Mouse (Mus musculus): Measurements from ENCODE around the gene Hip1.

Gene Hip1

DNA sequence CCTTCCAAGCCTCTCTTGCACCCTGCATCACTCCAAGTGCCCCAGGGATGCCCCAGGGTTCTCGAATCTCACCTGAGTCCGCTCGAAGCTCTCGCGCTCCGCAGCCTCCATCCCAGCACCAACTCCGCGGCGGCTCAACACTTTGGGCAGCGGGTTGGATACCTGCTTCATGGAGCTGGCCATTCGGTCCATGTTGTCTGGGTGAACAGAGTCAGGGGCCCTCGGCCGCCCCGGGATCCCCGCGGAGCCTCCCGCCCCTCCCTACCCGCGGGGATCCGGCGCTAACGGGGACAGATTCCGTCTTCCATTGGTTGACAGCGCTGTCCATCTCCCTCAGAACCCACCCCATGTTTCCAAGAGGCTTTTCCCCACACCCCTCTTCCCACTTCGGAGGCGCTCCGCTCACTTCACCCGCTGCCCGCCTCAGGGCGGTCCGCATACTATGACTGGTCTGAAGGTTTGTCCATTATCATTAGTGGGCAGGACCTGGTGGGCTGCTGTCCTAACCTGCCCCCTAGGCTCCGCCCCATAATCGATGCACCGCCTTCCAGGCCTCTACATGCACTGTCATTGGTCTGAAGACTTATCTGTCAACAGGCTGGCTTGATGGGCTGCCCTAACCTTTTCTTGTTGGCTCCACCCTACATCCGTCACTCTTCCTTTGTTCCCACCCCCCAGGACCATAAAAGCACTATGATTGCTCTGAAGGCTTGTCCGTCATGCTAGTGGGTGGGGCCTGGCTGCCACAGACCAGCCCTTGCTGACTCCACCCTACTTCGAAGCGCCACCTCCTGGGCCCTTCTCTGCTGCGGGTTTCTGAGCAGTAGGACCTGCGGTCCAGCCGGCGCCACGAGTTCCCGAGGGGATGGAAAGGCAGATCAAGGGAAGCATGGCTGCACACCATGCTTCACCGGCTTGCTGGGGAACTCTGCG, at the start of gene Hip1:
Gene Hip1 (minus strand): TSS at position 256 of the 933 bp plus-strand sequence.
- DNase-seq: peak; percentile 96

GRCm38 (mm10) chr5:135589996-135590784, 45.3 kb upstream of the Hip1 start:
- no peak for DNase-seq

- no peak for DNase-seq
Measured at GRCm38 (mm10) chr5:135587764-135588163, 42.8 kb upstream of the Hip1 start.

DNA sequence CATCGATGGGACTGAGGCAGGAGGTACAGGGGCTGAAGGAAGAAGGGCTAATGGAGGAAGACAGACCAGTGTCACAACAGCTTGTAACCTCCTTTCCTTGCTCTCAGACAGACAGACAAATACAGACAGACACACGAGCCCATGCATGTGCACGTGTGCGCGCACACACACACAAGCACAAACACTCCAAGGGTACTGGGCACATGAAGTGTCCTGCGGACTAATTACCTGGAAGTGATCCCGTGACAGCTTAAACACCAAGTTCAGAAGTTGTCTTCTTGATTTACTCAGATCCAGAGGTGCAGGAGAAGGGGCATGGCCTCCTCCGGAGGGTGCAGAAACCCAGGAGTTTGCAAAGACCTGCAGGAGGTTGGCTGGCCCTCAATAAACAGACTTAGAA, 40.8 kb upstream of the Hip1 start:
- DNase-seq: no peak

DNA sequence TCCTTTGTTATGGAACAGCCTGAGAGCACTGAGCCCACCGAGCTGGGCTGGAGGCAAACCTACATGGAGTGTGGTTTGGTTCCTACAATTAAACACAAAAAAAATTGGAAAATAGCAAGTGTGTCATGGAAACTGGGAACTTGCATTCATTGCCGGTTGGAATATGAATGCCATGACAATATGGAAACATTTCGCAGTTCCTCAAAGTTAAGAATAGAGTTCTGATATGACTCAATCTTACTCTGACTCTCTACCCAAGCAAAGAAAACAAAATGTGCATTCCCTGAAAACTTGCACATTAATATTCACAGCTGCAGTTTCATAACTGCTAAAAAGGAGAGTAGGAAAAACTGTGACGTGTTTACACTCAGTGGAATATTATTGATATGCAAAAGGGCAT, 37.4 kb upstream of the Hip1 start:
- DNase-seq: no peak

DNA sequence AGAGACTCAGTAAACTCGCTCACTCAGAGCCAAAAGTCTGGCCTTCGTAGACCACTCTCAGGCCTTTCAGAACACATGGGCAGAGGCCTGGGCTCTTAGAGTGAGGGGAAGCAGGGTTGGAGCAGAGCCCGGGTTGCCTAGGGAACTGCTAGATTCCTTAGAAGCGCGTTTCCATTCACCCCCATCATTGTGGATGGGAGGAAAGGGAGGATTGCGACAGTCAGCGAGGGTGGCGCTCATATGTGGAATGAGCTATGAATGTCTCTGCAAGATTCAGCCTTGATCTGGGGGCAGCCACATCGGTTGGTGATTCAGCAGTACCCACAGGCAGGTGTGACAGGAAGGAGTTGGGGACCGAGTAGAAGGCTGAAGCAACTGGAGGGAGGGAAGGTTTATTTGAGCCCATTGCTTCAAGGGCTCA, 34.4 kb upstream of the Hip1 start:
- DNase-seq: peak; percentile 48

DNA sequence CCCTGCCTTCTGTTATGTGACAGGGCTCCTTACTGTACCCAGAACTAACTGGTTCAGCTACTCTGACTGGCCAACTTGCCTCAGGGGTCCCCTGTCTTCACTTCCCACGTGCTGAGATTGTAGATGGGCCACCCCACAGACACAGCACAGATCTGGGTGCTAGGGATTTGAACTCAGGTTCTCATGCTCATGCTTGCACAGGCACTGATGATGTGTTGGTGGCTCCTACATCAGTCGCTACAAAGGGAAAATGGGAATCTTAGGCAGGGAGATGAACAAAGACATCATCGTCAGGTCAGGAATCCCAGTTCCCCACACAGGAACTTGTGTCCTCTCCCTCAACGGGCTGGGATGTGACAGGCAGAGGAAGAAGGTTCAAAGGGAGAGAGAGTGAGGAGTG, 31.1 kb upstream of the Hip1 start:
- DNase-seq: no peak

DNA sequence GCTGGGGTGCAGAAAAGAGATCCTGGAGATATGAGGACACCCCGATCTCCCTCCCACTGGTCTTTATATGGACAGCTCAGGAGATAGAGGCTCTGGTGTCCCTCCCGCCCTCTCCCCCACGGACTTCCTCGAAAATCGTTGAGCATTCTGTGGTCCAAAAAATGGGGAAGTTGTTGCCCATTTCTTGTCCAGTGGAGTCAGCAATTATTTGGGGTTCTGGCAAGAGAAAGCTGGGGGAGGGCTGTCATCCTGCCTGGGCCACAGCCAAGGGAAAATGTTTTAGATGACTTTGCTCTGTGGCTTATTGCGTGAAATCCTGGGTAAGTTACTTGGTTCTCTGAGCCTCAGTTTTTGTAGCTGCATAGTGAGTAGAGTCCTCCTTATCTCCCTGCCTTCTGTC, 28.1 kb upstream of the Hip1 start, which contains the start of gene Ccl24:
Gene Ccl24 (minus strand): TSS at position 44 of the 400 bp plus-strand sequence.
- DNase-seq: no peak

DNA sequence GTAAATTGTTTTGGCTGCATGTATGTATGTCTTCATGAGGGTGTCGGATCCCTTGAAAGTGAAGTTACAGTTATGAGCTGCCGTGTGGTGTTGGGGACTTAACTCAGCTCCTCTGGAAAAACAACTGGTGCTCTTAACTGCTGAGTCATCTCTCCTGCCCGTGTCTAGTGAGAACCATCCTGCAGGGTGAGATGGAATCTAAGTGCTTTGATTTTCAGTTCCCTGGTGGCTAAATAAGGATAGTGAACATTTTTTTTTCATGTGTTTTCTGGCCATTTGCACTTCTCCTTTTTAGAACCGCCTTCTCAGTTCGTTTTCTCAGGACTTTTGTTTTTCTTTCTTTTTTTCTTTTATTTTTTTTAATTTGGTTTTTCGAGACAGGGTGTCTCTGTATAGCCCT, 23.8 kb upstream of the Hip1 start:
- no peak for DNase-seq

DNA sequence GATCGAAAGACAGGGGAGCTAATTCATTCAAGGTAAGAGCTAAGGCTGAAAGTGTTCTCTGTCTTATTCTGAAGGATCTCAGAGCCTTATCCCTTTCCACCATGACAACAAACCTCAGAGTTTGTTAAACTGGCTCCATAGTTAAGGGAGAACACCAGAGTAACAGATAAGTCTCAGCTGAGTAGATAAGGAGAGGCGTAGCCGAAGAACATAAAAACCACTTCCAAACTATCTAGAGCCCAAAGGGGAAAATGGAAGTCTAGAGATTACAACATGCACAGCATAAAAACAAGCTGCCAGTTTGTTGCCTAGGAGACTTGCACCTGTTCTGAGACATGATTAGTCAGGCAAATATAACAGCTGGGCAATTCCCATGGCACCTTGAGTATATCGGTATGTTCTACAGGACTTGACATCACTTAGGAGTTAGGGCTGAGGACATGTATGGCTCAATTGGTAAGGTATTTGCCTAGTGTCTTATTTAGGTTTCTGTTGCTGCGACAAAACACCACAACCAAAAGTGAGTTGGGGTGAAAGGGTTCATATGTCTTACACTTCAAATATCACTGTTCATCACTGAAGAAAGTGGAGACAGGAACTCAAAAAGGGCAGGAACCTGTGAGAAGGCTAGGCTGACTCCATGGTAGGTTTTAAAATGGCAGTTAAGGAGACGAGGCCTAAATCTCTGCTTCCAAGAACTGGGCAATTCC, 22.8 kb upstream of the Hip1 start:
- no peak for DNase-seq

GRCm38 (mm10) chr5:135563469-135563868, 18.5 kb upstream of the Hip1 start, which contains the start of gene Ccl26:
Ccl26 (minus strand) TSS chr5:135563569.
- DNase-seq: no peak

GRCm38 (mm10) chr5:135557671-135558070, 12.8 kb upstream of the Hip1 start:
- no peak for DNase-seq

DNA sequence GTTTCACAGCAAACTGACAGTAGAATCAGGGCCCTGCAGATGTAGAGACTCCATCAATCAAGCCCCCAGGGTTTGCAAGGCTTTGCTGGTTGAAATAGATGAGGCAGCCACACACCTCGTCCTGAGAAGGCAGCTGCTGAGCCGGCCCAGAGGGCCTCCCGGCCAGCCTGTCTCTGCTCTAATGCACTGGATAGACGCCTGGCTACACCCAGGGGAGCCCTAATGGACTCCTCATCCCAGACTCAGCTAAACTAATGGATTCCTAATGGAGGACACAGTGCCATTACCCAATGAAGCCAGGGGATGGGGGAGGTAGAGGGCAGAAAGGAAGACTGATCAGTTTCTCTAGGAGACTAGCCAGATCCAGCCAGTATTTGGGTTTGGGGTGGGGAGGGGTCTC, 12.1 kb upstream of the Hip1 start:
- no peak for DNase-seq

DNA sequence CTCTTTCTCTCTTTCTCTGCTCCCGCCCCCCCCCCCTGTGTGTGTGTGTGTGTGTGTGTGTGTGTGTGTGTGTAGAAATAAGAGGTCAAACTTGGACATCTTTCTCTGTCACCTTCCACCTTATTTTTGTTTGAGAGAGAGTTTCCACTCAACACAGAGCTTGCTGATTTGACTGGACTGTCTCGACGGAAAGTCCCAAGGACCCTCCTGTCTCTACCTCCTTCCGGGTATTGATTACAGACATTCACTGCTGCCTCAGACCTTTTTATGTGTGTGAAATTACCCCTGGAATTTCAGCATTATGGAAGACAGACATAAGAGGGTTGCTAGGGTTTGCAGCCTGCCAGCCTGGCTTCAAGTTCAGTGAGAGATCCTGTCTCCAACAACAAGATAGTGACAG, 11.3 kb upstream of the Hip1 start:
- no peak for DNase-seq

GRCm38 (mm10) chr5:135551591-135551990, 6.7 kb upstream of the Hip1 start:
- no peak for DNase-seq

GRCm38 (mm10) chr5:135550910-135551309, 6.0 kb upstream of the Hip1 start:
- DNase-seq: no peak

- no peak for DNase-seq
Measured at GRCm38 (mm10) chr5:135547990-135548389, 3.1 kb upstream of the Hip1 start.

DNA sequence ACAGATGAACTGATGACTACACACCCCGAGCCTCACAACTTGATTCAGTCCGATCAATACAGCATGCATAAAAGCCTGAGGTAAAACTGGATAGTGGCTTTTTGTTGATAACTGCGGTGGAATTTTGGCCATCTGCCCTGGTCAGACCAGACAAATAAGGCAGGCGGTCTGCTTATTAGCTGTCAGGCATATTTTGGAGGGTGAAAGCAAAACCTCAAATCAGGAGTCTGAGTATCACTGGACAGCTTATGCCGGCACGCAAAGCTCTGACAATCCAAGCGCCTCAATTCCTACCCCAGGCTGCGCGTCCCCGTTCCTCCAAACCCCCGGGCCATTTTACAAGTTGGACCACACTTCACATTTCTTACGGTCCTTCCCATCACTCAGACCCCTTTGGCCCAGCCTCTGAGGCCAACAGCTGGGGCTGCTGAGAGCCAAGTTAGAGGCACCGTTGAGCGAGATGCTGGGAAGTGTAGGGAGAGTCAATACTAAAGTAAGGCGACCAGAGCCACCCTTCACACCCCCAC, 825 bp downstream of the Hip1 start:
- no peak for DNase-seq

- DNase-seq: no peak
Measured at GRCm38 (mm10) chr5:135537794-135538214, 7.1 kb downstream of the Hip1 start.

- no peak for DNase-seq
Measured at GRCm38 (mm10) chr5:135537326-135537725, 7.6 kb downstream of the Hip1 start.

- DNase-seq: no peak
Measured at GRCm38 (mm10) chr5:135535867-135536266, 9.1 kb downstream of the Hip1 start.

DNA sequence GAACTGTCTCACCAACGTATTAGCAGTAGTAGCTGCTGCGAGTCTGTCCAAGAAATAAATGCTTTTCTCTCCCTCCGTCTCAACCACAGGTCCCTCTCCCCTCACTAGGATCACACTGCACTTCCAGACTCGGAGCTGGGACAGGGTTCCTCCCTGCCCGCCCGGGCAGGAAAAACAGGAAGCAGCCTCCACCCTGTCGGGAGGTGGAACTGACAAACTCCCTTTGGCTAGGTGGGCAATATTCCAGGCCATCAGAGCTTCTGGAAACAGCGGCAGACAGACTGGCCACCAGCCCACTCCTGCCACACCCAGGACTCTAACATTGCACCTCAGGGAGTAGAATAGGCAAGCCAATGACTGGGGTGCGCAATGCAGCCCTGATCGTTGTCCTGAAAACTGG, 11.5 kb downstream of the Hip1 start:
- DNase-seq: no peak

DNA sequence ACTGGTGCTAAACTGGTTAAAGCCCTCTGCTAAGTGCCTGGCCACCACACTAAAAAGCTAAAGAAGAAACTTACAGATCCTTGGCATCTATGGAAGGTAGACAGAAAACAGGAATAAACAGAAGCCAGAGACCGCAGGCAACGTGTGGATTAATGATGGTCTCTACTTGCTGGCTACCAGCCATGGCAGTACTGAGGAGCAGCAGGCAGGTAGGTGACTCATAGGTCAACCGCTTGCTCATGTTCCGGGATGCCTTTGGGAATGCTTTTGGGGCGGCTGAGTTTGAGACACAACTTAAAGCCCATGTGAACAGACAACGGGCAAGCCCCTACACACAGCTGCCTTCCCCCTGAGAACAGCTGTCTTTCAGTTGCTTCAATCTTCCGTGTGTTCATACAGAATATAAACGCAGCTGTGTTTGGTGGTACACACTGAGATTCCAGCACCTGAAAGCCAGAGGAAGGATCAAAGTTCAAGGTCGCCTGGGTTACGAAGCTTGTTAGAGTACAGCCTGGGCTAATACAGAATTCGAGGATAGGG, 13.5 kb downstream of the Hip1 start:
- no peak for DNase-seq

All from right cerebral cortex, postnatal 14 days (tissue).